Mouse (Mus musculus): Measurements from ENCODE around the gene Ctbp2. TPM values are rescaled to one million over a fixed set of nuclear protein-coding genes. Genes with fewer than 3 reads are reported as not detected.

Ctbp2 gene
- total RNA-seq, 1 experiment, result 241 TPM

GRCm38 (mm10) chr7:133011611-133012010 lies 112.5 kb downstream of the Ctbp2 start:
- peaks cover 62% of the 10 kb centered on the region for H3K36me3 ChIP-seq (ENCODE audit: control insufficient read depth, insufficient read depth, low read length, poor library complexity, severe bottlenecking)
- in situ Hi-C loops (cut with MboI; ENCODE audit: low sequenced_read_pairs in 2 of 2, unreplicated experiment in 2 of 2), result no loop called here
- H3K4me3 ChIP-seq (ENCODE audit: insufficient read depth in 1 of 2, low read depth in 1 of 2, low read length in 2 of 2, poor library complexity in 1 of 2, severe bottlenecking in 1 of 2), result no peak overlapping the region

DNA sequence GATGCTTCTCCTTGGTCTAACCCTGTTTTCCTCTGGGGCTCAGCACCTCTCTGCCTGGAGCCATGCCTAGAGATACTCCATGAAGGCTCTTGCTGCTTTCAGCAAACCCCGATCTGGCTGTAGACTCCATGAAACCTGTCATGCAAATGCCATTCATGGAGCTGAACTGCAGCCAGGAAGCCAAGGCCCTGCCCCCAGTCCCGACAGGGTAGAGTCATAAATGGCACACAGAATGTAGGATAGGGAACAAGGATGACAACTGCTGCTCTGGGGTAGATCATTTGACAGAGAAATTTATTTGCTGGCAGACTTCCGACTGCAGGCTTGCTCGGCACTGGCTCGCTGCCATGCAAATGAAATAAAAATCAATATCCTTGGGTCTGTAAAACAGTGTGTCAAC lies 113.0 kb downstream of the Ctbp2 start:
- Histone ChIP-seq H3K36me3 (ENCODE audit: control insufficient read depth, insufficient read depth, low read length, poor library complexity, severe bottlenecking) (peaks cover 62% of the 10 kb centered on the region), H3K4me1 (ENCODE audit: control insufficient read depth in 2 of 2, insufficient read depth in 2 of 2, low read length in 2 of 2, poor library complexity in 1 of 2) (peaks cover 5 to 41% of the 10 kb centered on the region in 2 experiments), H3K9ac (ENCODE audit: insufficient read depth, low read depth, low read length, poor library complexity, severe bottlenecking) (no peak overlapping the region), H3K9me3 (ENCODE audit: control insufficient read depth, insufficient read depth, low read depth, low read length) (no peaks in the 10 kb centered on the region), H3K27ac (ENCODE audit: insufficient read depth, low read depth, low read length, poor library complexity, severe bottlenecking) (no peak overlapping the region), H3K4me3 (ENCODE audit: insufficient read depth in 1 of 2, low read depth in 1 of 2, low read length in 2 of 2, poor library complexity in 1 of 2, severe bottlenecking in 1 of 2) (no peak overlapping the region)
- no peak for DNase-seq (ENCODE audit: low read depth, low spot score)
- TF ChIP-seq ZC3H11A (IDR thresholded peaks at IDR 0.05; ENCODE audit: borderline replicate concordance, low read depth, low read length) (no peak), CHD2 (IDR thresholded peaks at IDR 0.05; ENCODE audit: low read depth, low read length) (no peak)
- in situ Hi-C loops (cut with MboI; ENCODE audit: low sequenced_read_pairs in 2 of 2, unreplicated experiment in 2 of 2), result no loop called here

More at GRCm38 (mm10) chr7:133011611-133012010, 112.5 kb downstream of the Ctbp2 start:
- Histone ChIP-seq H3K9me3 (ENCODE audit: control insufficient read depth, insufficient read depth, low read depth, low read length) (no peaks in the 10 kb centered on the region), H3K27ac (ENCODE audit: insufficient read depth, low read depth, low read length, poor library complexity, severe bottlenecking) (no peak overlapping the region), H3K4me1 (ENCODE audit: control insufficient read depth in 2 of 2, insufficient read depth in 2 of 2, low read length in 2 of 2, poor library complexity in 1 of 2) (peaks cover 5 to 38% of the 10 kb centered on the region in 2 experiments), H3K9ac (ENCODE audit: insufficient read depth, low read depth, low read length, poor library complexity, severe bottlenecking) (no peak overlapping the region)
- no peak for DNase-seq (ENCODE audit: low read depth, low spot score)
- TF ChIP-seq MAFK (IDR thresholded peaks at IDR 0.05; ENCODE audit: insufficient read depth, low read depth, low read length), result no peak
- no peak for TF ChIP-seq HCFC1 (IDR thresholded peaks at IDR 0.05; ENCODE audit: borderline replicate concordance, insufficient read depth, low read length)
- TF ChIP-seq ZC3H11A (IDR thresholded peaks at IDR 0.05; ENCODE audit: borderline replicate concordance, low read depth, low read length), result no peak
- no peak for TF ChIP-seq ZNF384 (IDR thresholded peaks at IDR 0.05; ENCODE audit: low read depth, low read length)
- no peak for TF ChIP-seq CHD2 (IDR thresholded peaks at IDR 0.05; ENCODE audit: low read depth, low read length)

DNA sequence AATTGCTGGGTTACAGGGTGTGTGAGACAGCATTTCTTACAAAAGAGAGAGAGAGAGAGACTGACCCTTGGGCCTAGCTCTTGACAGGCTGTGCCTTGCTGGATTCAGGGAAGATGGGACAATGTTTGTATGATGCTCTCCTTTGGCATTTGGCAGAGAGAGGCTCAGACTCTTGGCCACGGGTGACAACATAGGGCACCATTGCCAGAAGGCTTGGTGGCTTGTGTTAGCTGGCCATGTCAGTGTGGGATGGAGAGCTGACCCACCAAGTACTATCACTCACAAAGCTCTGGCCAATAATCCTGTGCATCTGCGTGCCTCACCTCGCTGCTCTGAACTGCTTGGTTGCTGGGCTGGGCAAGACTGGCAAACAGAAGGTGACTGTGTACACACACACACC lies 113.7 kb downstream of the Ctbp2 start:
- TF ChIP-seq ZC3H11A (IDR thresholded peaks at IDR 0.05; ENCODE audit: borderline replicate concordance, low read depth, low read length) (no peak), CHD2 (IDR thresholded peaks at IDR 0.05; ENCODE audit: low read depth, low read length) (no peak), ZNF384 (IDR thresholded peaks at IDR 0.05; ENCODE audit: low read depth, low read length) (no peak), MAFK (IDR thresholded peaks at IDR 0.05; ENCODE audit: insufficient read depth, low read depth, low read length) (no peak)
- peaks cover 59% of the 10 kb centered on the region for H3K36me3 ChIP-seq (ENCODE audit: control insufficient read depth, insufficient read depth, low read length, poor library complexity, severe bottlenecking)
- DNase-seq (ENCODE audit: low read depth, low spot score), result no peak
- peaks cover 6 to 46% of the 10 kb centered on the region in 2 experiments for H3K4me1 ChIP-seq (ENCODE audit: control insufficient read depth in 2 of 2, insufficient read depth in 2 of 2, low read length in 2 of 2, poor library complexity in 1 of 2)
- H3K4me3 ChIP-seq (ENCODE audit: insufficient read depth in 1 of 2, low read depth in 1 of 2, low read length in 2 of 2, poor library complexity in 1 of 2, severe bottlenecking in 1 of 2), result no peak overlapping the region
- H3K9ac ChIP-seq (ENCODE audit: insufficient read depth, low read depth, low read length, poor library complexity, severe bottlenecking), result no peak overlapping the region
- H3K9me3 ChIP-seq (ENCODE audit: control insufficient read depth, insufficient read depth, low read depth, low read length), result no peaks in the 10 kb centered on the region
- no peak overlapping the region for H3K27ac ChIP-seq (ENCODE audit: insufficient read depth, low read depth, low read length, poor library complexity, severe bottlenecking)
- in situ Hi-C loops (cut with MboI; ENCODE audit: low sequenced_read_pairs in 2 of 2, unreplicated experiment in 2 of 2), result no loop called here

- H3K27ac ChIP-seq (ENCODE audit: insufficient read depth, low read depth, low read length, poor library complexity, severe bottlenecking), result no peak overlapping the region; the same call in 1 of the 2 replicates
- no peaks in the 10 kb centered on the region for H3K9me3 ChIP-seq (ENCODE audit: control insufficient read depth, insufficient read depth, low read depth, low read length)
- no peak for DNase-seq (ENCODE audit: low read depth, low spot score)
- TF ChIP-seq HCFC1 (IDR thresholded peaks at IDR 0.05; ENCODE audit: borderline replicate concordance, insufficient read depth, low read length) (no peak), ZC3H11A (IDR thresholded peaks at IDR 0.05; ENCODE audit: borderline replicate concordance, low read depth, low read length) (no peak), ZNF384 (IDR thresholded peaks at IDR 0.05; ENCODE audit: low read depth, low read length) (no peak), MAFK (IDR thresholded peaks at IDR 0.05; ENCODE audit: insufficient read depth, low read depth, low read length) (no peak), CHD2 (IDR thresholded peaks at IDR 0.05; ENCODE audit: low read depth, low read length) (no peak)
- no peak overlapping the region for H3K9ac ChIP-seq (ENCODE audit: insufficient read depth, low read depth, low read length, poor library complexity, severe bottlenecking)
- H3K4me3 ChIP-seq (ENCODE audit: insufficient read depth in 1 of 2, low read depth in 1 of 2, low read length in 2 of 2, poor library complexity in 1 of 2, severe bottlenecking in 1 of 2), result no peak overlapping the region
- in situ Hi-C loops (cut with MboI; ENCODE audit: low sequenced_read_pairs in 2 of 2, unreplicated experiment in 2 of 2), result no loop called here
- H3K4me1 ChIP-seq (ENCODE audit: control insufficient read depth in 2 of 2, insufficient read depth in 2 of 2, low read length in 2 of 2, poor library complexity in 1 of 2), result peaks cover 11 to 49% of the 10 kb centered on the region in 2 experiments
- H3K36me3 ChIP-seq (ENCODE audit: control insufficient read depth, insufficient read depth, low read length, poor library complexity, severe bottlenecking), result peaks cover 57% of the 10 kb centered on the region
Measured at GRCm38 (mm10) chr7:133009676-133010075, 114.5 kb downstream of the Ctbp2 start.

DNA sequence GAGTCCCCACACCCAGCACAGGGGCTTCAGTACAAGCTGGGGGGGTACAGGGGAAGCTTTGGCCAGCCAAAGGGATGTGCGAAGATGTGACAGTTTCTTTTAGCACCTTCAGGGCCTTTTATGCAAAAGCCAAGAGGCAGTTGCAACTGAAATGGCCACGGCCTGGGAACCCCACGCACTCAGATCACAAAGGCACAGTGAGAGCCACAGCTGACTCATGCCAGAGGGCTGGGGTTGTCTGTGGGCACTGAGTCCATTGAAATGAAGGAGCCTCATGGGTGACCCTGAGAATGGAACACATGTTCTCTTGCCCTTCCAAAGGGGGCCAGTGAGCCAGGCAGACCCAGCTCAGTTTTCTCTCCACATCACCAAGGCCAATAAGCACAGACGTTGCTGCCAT lies 115.5 kb downstream of the Ctbp2 start:
- no peak overlapping the region for H3K27ac ChIP-seq (ENCODE audit: insufficient read depth, low read depth, low read length, poor library complexity, severe bottlenecking)
- H3K4me3 ChIP-seq (ENCODE audit: insufficient read depth in 1 of 2, low read depth in 1 of 2, low read length in 2 of 2, poor library complexity in 1 of 2, severe bottlenecking in 1 of 2), result no peak overlapping the region
- peaks cover 49% of the 10 kb centered on the region for H3K36me3 ChIP-seq (ENCODE audit: control insufficient read depth, insufficient read depth, low read length, poor library complexity, severe bottlenecking)
- no peak for DNase-seq (ENCODE audit: low read depth, low spot score)
- no peaks in the 10 kb centered on the region for H3K9me3 ChIP-seq (ENCODE audit: control insufficient read depth, insufficient read depth, low read depth, low read length)
- peaks cover 15 to 47% of the 10 kb centered on the region in 2 experiments for H3K4me1 ChIP-seq (ENCODE audit: control insufficient read depth in 2 of 2, insufficient read depth in 2 of 2, low read length in 2 of 2, poor library complexity in 1 of 2)
- TF ChIP-seq MAFK (IDR thresholded peaks at IDR 0.05; ENCODE audit: insufficient read depth, low read depth, low read length) (no peak), HCFC1 (IDR thresholded peaks at IDR 0.05; ENCODE audit: borderline replicate concordance, insufficient read depth, low read length) (no peak), ZNF384 (IDR thresholded peaks at IDR 0.05; ENCODE audit: low read depth, low read length) (no peak), CHD2 (IDR thresholded peaks at IDR 0.05; ENCODE audit: low read depth, low read length) (no peak), ZC3H11A (IDR thresholded peaks at IDR 0.05; ENCODE audit: borderline replicate concordance, low read depth, low read length) (no peak)
- in situ Hi-C loops (cut with MboI; ENCODE audit: low sequenced_read_pairs in 2 of 2, unreplicated experiment in 2 of 2), result no loop called here
- H3K9ac ChIP-seq (ENCODE audit: insufficient read depth, low read depth, low read length, poor library complexity, severe bottlenecking), result no peak overlapping the region
